Mouse (Mus musculus): ENCODE data around the gene S100a3.
A peak's percentile ranks its signal among the peaks of the same experiment; 100 is the strongest.

S100a3 gene

GRCm38 (mm10) chr3:90560008-90560628 is at the start of gene S100a3:
TSS of gene S100a3 (plus strand) at chr3:90560578.
- DNase-seq, result no peak

GRCm38 (mm10) chr3:90512276-90512675 is 48.1 kb upstream of the S100a3 start:
- no peak for DNase-seq

- DNase-seq, result no peak
These were observed 47.3 kb upstream of the S100a3 start for GRCm38 (mm10) chr3:90512948-90513642.

GRCm38 (mm10) chr3:90513796-90514590 is 46.4 kb upstream of the S100a3 start, which contains the start of the genes S100a1 and S100a13:
TSS of gene S100a1 (minus strand) at chr3:90514392.
TSS of gene S100a13 (plus strand) at chr3:90514435.
- DNase-seq, result peak; percentile 34

GRCm38 (mm10) chr3:90514691-90515090 is 45.7 kb upstream of the S100a3 start:
- peak; percentile 38 for DNase-seq

- DNase-seq, result no peak
These were observed 45.1 kb upstream of the S100a3 start for GRCm38 (mm10) chr3:90515242-90515641.

GRCm38 (mm10) chr3:90515789-90516188 is 44.6 kb upstream of the S100a3 start:
- no peak for DNase-seq

- DNase-seq, result no peak
These were observed 42.7 kb upstream of the S100a3 start for GRCm38 (mm10) chr3:90517711-90518110.

- no peak for DNase-seq
These were observed 35.0 kb upstream of the S100a3 start for GRCm38 (mm10) chr3:90525421-90525820.

GRCm38 (mm10) chr3:90526076-90526475 is 34.3 kb upstream of the S100a3 start:
- DNase-seq, result no peak

- DNase-seq, result no peak
These were observed 33.8 kb upstream of the S100a3 start, which contains the start of gene S100a14 for GRCm38 (mm10) chr3:90526580-90526979. TSS of gene S100a14 (plus strand) at chr3:90526856.

GRCm38 (mm10) chr3:90527291-90527873 is 33.0 kb upstream of the S100a3 start:
- no peak for DNase-seq

GRCm38 (mm10) chr3:90531713-90532112 is 28.7 kb upstream of the S100a3 start:
- no peak for DNase-seq

GRCm38 (mm10) chr3:90535446-90535845 is 24.9 kb upstream of the S100a3 start:
- no peak for DNase-seq

- DNase-seq, result no peak
These were observed 23.1 kb upstream of the S100a3 start, which contains the start of gene S100a16 for GRCm38 (mm10) chr3:90537141-90537904. TSS of gene S100a16 (plus strand) at chr3:90537254.

- no peak for DNase-seq
These were observed 22.5 kb upstream of the S100a3 start for GRCm38 (mm10) chr3:90537905-90538296.

- no peak for DNase-seq
These were observed 19.5 kb upstream of the S100a3 start for GRCm38 (mm10) chr3:90540904-90541303.

GRCm38 (mm10) chr3:90549676-90550420 is 10.5 kb upstream of the S100a3 start:
- no peak for DNase-seq

- DNase-seq, result no peak
These were observed 10.0 kb upstream of the S100a3 start for GRCm38 (mm10) chr3:90550421-90550790.

- no peak for DNase-seq
These were observed 8.1 kb upstream of the S100a3 start for GRCm38 (mm10) chr3:90552231-90552630.

- DNase-seq, result no peak
These were observed 4.4 kb upstream of the S100a3 start for GRCm38 (mm10) chr3:90555954-90556353.

GRCm38 (mm10) chr3:90574691-90575090 is 14.3 kb downstream of the S100a3 start:
- no peak for DNase-seq

Data from right cerebral cortex, postnatal 14 days (tissue).